Mouse (Mus musculus) T-helper 1 cell (primary cell): ENCODE data around the gene Vmn2r8.
"Not testable (repeated sequence)": the region's sequence is repeated elsewhere in the genome, so short reads cannot be mapped to it uniquely, and the experiment has no call there.

Experiments
- in situ Hi-C: fragments of 300-600 bp; cut with MboI, MseI; formaldehyde crosslinking; loops from one replicate; pipeline ENCODE4 v1.15.1; 2025; ENCODE audit warnings: high pct_unique_total_duplicates

The Vmn2r8 gene

GRCm38 (mm10) chr5:108808750-108809149 lies at the start of gene Vmn2r8:
Gene Vmn2r8 (minus strand): TSS chr5:108808850.
- in situ Hi-C loops = not testable (repeated sequence)

DNA sequence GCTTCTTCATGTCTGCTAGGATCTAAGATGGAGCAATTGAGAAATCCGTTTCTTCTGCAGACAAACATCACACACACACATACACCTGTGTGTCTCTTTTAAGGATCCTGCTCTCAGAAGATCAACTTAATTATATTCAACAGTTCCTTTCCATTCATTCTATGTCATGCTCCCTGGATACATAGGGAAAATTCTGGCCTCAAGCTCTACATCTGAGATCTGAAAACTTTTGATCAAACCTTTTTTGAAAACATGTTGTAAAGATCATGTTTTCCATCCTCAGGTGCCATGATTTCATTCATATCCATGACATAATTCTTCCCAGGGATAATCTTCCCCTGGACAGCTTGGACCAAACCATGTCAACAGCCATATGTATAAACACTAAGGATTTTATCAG lies 43.9 kb upstream of the Vmn2r8 start, which contains the start of gene Vmn2r9:
TSS of gene Vmn2r9 (minus strand) at position 101 of the 400 bp plus-strand sequence.
- in situ Hi-C loops = not testable (repeated sequence)

- in situ Hi-C loops = no loop called here
Observed at GRCm38 (mm10) chr5:108849466-108849865, 40.8 kb upstream of the Vmn2r8 start.

DNA sequence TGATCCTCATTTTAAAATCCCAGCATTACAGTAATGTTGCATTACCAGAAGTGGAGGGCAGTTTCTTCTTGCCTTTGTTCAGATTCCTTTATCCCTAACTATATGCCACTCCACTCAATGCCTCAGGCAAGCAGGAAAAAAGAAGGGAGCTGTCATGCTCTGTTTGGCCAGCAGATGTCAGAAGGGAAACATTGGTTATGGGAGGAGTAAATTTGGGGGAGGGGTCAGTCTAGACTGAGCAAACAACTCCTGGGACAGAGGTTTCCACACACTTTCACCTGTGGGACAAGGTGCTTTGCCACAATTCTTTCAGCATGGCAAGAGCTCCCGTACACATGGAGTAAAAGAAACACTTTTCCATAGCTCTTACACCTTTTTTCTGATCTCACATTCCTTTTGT lies 27.5 kb upstream of the Vmn2r8 start:
- in situ Hi-C loops = no loop called here

GRCm38 (mm10) chr5:108823276-108823675 lies 14.6 kb upstream of the Vmn2r8 start:
- in situ Hi-C loops = no loop called here

DNA sequence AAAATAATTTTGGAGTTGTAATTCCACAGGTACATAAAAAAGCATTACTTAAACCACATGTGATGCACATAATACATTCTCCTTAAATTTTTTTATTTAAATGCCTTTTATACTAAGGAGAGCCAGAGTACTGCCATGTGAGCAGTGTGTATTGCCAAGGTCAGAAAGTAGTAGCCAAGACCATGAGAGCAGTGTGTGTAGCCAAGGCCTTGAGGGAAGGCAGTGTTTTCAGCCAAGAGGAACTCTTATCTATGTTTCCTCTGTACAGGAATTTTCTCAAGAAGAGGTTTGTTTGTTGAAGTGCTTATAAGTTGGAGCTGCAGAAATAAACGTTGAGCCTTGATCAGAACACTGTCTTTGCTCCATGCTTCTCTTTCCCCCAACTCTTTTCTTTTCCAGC lies 5.0 kb downstream of the Vmn2r8 start:
- in situ Hi-C loops = no loop called here

DNA sequence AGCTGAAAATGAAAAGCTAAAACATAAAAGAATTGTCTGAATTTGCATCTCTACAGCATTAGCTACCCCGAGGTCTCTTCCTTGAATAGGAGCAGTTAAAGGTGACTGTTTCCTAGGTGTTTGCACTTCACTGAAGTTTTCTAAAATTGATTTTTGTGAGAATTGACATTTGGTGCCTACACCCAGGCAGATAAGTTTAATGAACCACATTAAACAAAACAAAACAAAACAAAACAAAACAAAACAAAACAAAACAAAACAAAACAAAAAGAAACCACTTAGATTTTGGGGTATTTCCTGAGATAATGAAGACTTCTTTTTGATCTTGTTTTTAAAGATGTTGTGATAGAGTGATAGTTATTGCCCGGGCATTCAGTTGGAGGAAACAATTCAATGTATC lies 13.4 kb downstream of the Vmn2r8 start, which contains the start of gene Tmed11:
TSS of gene Tmed11 (minus strand) at position 101 of the 400 bp plus-strand sequence.
- in situ Hi-C loops = loop anchor here (10.0 kb wide), 1 partner anchor 250 kb away; no protein-coding TSS in a partner anchor

- in situ Hi-C loops = loop anchor here (10.0 kb wide), 1 partner anchor 254 kb away; no protein-coding TSS in a partner anchor
Observed at GRCm38 (mm10) chr5:108790385-108790784, 18.3 kb downstream of the Vmn2r8 start.

- in situ Hi-C loops = no loop called here
Observed at GRCm38 (mm10) chr5:108774630-108775306, 33.9 kb downstream of the Vmn2r8 start, which contains the start of gene Rnf212. Gene Rnf212 (minus strand): TSS chr5:108774982.

DNA sequence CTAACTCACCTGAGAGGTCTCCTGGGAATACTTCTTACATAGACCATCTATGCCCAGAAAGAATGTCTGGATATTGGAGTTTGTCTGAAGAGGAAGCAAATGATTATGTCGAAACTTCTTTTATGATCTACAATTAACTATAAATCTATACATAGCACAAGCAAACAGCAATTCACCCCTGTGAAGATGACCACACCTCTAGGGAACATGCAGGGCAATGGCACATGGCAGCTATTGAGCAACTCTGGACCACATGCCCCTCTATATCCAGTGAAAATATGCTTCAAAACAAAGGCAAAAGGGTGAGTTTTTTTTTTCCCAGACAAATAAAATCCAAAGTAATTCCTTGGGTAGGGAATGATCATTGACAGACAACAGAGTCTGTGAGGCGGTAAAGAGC lies 48.6 kb downstream of the Vmn2r8 start:
- in situ Hi-C loops = no loop called here

DNA sequence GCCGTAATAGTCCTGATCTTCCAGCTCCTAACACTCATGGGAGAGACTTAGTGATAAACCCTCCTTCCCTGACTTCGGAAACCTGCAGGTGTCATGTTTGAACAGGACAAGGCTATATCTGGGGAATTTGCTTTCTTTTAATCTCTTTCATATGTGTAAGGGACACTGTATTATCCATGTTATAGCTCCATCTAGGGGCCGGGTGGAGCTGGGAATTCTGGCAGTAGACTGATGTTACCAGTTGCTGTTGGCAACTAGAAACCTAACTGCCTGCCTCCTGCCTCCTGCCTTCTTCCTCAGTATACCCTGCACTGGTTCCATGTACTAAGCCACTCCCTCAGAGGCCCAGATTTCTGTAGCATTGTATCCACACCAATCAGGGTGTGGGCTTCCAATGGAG lies 50.3 kb downstream of the Vmn2r8 start:
- in situ Hi-C loops = no loop called here

DNA sequence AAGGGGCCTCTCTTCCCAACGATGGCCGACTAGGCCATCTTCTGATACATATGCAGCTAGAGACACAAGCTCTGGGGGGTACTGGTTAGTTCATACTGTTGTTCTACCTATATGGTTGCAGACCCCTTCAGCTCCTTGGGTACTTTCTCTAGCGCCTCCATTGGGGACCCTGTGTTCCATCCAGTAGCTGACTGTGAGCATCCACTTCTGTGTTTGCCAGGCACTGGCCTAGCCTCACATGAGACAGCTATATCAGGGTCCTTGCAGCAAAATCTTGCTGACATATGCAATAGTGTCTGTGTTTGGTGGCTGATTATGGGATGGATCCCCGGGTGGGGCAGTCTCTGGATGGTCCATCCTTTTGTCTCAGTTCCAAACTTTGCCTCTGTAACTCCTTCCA lies 57.4 kb downstream of the Vmn2r8 start:
- in situ Hi-C loops = not testable (repeated sequence)

DNA sequence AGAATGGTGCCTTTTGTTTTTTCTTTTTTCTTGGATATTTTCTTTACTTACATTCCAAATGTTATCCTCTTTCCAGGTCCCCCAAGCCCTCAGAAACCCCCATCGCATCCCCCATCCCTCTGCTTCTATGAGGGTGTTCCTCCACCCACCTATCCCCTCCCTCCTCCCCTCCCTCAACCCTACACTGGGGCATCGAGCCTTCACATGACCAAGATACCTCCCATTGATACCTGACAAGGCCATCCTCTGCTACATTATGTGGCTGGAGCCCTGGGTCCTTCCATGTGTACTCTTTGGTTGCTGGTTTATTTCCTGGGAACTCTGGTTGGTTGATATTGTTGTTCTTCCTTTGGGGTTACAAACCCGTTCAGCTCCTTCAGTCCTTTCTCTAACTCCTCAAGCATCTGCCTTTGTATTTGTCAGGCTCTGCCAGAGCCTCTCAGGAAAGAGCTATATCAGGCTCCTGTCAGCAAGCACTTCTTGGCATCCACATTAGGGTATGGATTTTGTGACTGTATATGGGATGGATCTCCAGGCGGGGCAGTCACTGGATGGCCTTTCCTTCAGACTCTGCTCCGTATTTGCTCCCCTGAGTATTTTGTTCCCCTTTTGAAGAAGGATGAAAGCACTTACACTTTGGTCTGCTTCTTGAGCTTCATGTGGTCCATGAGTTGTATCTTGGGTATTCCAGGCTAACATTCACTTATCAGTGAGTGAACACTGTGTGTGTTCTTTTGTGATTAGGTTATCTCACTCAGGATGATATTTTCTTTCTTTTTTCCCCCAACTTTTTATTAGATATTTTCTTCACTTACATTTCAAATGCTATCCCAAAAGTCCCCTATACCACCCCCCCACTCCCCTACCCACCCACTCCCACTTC lies 58.1 kb downstream of the Vmn2r8 start:
- in situ Hi-C loops = no loop called here

GRCm38 (mm10) chr5:108744629-108745028 lies 64.0 kb downstream of the Vmn2r8 start:
- in situ Hi-C loops = no loop called here

DNA sequence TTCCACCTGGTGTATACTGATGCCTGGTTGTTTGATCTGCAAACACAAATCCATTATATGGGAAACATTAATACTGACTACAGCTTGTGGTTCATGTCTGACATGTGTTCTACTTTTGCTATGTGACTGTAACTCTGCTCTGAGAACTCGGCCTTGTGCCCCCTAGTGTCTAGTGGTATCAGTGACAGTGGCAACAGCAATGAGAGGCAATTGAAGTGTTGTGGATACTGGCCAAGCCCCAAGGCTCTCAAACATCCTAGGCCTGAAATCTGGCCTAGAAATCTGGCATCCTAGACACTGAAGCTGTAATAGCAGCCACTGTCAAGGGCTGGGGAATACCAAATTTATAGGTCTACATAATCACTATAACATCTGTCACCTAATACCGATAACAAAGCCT lies 64.8 kb downstream of the Vmn2r8 start:
- in situ Hi-C loops = no loop called here

- in situ Hi-C loops = no loop called here
Observed at GRCm38 (mm10) chr5:108742596-108742995, 66.1 kb downstream of the Vmn2r8 start.

- in situ Hi-C loops = no loop called here
Observed at GRCm38 (mm10) chr5:108741844-108742243, 66.8 kb downstream of the Vmn2r8 start.
